Mouse (Mus musculus): ENCODE measurements around the gene Polr2l.

Polr2l gene

DNA sequence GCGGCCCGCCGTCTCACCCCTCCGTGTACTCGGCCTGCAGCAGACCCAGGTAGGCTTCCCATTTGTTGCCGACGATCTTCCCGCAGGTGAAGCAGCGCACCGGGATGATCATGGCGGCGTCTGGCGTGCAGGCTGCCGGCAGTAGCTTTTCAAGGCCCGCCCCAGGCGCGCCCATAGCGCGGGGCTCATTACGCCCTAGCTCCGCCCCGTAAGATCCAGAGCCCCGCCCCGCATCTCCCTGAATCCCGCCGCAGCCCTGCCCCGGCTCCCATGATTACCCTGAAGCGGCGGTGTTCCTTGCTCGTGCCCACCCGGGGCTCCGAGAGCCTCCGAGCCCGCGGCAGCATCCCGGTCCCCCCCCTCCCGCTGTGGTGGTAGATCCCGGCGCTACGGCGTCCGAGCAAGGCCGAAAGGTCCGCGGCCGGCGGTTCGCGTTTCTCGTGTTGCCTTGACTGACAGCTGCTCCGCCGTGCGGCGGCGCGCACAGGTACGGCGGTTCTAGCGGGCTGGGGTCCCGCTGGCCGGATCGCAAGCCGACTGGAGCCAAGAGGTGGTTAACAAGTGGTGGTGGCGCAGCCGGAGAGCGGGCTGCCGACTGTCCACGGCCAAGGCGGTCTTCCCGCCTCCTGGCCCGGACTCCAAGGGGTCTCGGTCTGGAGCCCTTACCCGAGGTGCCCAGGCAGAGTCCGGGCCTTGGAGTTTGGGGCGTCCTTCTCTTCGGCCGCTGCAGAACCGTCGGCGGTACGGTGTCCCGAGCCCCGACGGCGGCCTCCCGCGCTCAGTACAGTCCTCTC lies at the start of gene Polr2l, which contains the start of gene Tspan4:
Polr2l (minus strand) TSS at position 122 of the 794 bp plus-strand sequence.
Tspan4 (plus strand) TSS at position 230 of the 794 bp plus-strand sequence.
- ChIA-PET CTCF (interaction anchor here in 3 of 4 experiments (0.6 to 1.9 kb wide), 7 partner anchors 8 to 700 kb away, joined by 3 to 6 read pairs (median 4); partner anchors contain the start of genes Cd151 (in 1 of the 3) and Cracr2b (in 1 of the 3)), POLR2A (interaction anchor here (0.5 to 38.4 kb wide), 64 partner anchors 9 to 620 kb away, joined by 3 to 944 read pairs (median 4); partner anchors contain the start of genes Chid1 (in 3 of the 4), Pnpla2 (in 3 of the 4), Cd151 (in 2 of the 4) and Cracr2b (in 2 of the 4))

DNA sequence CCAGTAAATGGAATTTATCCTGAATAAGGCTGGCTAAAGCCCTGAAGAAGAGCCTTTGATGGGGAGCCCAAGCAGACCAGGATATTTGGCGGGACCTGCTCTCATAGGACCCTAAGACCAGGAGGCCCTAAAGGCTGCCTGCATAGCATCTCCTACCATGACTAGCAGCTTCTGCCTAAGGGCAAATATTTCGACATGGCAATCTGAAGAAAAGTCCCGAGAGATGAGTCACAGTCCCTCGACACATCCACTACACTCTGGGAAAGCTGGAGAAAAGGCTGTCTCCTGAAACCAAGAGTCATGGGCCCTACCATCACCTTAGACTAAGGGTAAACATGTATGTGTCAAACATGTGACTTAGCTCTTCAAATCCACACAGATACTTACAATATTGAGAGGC lies 49.3 kb upstream of the Polr2l start:
- POLR2A ChIA-PET: interaction anchor here in 2 of 4 experiments (0.9 to 1.6 kb wide), 3 partner anchors 37 to 48 kb away, joined by 3 to 5 read pairs (median 3); no protein-coding TSS in a partner anchor
- CTCF ChIA-PET: interaction anchor here in 3 of 4 experiments (1.2 to 5.7 kb wide), 7 partner anchors 33 to 115 kb away, joined by 4 to 49 read pairs (median 7); no protein-coding TSS in a partner anchor

DNA sequence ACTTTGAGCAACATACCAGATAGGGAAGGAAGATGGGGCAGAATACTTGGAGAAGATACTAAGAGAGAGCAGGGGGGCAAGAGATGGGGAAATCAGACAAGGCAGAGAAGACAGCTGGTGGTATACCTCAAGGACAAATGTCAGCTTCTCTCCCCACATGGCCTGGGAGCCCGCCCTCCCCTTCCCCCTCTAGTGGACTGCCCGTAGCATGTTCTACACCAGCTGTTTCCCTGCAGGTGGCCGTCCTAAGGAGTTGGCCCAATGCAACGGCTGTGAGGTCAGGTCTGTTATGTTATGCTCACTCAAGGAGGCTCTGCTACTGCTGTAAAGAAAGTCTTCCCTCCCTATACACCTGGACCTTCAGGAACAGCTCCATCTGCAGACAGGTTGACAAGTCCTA lies 48.1 kb upstream of the Polr2l start:
- POLR2A ChIA-PET: interaction anchor here in 2 of 4 experiments (0.5 to 1.8 kb wide), 7 partner anchors 9 to 615 kb away, joined by 3 to 5 read pairs (median 4); no protein-coding TSS in a partner anchor
- CTCF ChIA-PET: interaction anchor here in 3 of 4 experiments (0.8 to 5.7 kb wide), 8 partner anchors 12 to 614 kb away, joined by 3 to 49 read pairs (median 4); partner anchors contain the start of gene Taldo1 (in 1 of the 3)

DNA sequence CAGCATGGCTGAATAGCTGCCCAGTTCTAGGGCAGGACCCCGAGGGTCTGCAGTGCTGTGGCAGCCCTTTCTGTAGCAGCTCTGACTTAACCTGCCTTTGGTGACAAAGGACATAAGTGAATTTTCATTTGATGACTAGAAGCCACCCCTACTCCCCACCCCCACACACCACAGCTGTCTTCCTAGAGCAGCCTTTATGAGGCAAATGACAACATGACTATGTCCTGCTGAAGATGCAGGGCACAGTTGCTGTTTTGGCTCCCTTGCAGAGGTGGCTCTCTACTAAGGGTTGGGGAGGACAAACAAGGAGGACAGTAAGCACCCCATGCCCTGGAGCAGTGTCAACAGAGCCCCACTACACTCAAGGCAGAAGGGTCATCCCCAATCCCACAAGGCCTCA lies 44.9 kb upstream of the Polr2l start:
- ChIA-PET POLR2A (interaction anchor here in 1 of 4 experiments (0.9 to 1.6 kb wide), 2 partner anchors 8 to 20 kb away, joined by 3 to 5 read pairs; partner anchors contain the start of gene Chid1), CTCF (interaction anchor here in 1 of 4 experiments (2.8 kb wide), 1 partner anchor 39 kb away, joined by 13 read pairs; no protein-coding TSS in a partner anchor)

DNA sequence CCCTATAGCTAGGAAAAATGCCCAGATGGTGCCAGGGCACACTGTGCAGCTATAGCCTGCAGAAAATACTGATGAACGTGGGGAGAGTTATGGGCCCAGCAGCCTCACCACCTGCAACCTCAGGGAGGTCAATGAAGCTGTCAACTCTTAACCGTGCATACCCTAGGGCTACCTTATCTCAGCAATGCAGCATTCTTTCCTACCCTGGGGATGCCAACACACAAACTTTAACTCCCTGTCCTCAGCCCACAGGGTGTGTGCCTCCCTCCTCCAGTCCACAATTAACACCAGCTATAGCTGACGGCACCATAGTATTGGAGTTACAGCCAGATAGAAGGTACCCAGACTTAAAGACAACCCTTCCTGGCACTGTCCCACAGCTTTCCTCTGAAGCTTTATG lies 44.0 kb upstream of the Polr2l start:
- CTCF ChIA-PET: interaction anchor here in 1 of 4 experiments (2.8 kb wide), 1 partner anchor 38 kb away, joined by 13 read pairs; no protein-coding TSS in a partner anchor

DNA sequence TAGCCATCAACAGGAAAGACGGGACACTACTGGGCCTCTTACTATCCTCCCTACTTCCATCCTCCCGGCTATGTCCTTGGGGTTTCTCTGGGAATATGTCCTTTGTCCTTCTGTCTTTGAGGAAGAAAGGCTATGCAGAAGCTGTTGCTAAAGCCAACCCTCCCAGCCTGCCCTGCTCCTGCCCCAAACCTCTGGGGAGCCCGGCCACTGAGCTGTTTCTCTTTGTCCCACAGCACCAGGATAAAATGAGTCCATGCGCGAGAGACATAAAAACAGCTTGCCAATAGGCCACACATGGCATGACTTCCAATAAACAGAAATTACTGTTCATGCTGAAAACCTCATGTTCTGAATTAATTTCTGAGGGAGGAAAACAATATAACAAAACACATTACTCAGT lies 43.4 kb upstream of the Polr2l start:
- POLR2A ChIA-PET: no interaction called here
- CTCF ChIA-PET: interaction anchor here in 1 of 4 experiments (0.6 kb wide), 1 partner anchor 116 kb away, joined by 3 read pairs; no protein-coding TSS in a partner anchor

More for the DNA sequence above, 44.0 kb upstream of the Polr2l start:
- POLR2A ChIA-PET: interaction anchor here in 1 of 4 experiments (0.8 kb wide), 1 partner anchor 44 kb away, joined by 4 read pairs; the partner anchor contains the start of genes Polr2l and Tspan4

DNA sequence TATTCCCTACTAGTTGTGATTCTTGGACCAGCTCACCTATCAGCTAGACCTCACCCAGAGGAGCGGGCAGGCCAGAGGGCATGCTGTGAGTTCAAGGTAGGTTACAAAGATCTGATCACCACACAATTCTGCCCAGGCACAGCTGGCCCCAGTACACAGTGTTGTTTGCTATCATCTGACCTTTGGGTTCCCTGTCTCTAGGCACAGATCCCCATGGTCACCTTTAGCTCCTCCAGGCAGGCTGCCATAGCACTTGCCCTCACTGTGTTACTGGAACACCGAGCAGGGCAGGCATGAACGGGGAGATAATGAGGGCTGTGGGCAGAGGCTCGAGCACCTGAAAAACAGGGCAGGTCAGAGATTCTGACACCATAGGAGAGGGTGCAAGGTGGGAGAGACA lies 42.7 kb upstream of the Polr2l start:
- ChIA-PET POLR2A (interaction anchor here in 1 of 4 experiments (1.1 to 1.5 kb wide), 3 partner anchors 22 to 79 kb away, joined by 3 to 4 read pairs (median 4); partner anchors contain the start of genes Chid1, Polr2l and Tspan4), CTCF (no interaction called here)

DNA sequence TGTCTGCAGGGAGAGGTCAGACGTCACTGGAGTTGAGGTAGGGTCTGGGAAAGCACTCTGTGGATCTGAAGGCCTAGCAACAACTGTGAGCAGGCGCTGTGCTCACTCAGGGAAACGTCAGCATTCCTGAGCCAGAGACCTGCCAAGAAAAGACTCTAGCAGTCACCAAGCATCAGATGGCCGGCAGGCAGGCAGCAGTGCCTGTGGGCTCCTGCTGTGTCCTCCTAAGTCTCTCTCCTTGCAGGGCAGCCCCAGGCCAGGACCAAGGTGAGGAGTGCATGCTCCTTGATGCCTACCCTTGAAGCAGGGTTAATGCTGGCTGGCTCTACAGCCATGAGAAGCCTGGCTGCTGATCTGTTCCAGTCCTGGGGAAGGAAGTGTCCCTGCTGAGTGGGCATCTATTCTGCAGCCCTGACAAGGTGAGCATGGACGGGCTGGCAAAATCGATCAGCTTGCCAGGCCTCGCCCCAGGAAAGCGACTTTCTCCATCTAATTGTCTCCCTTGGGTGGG lies 35.8 kb upstream of the Polr2l start:
- ChIA-PET POLR2A (interaction anchor here in 3 of 4 experiments (0.5 to 1.8 kb wide), 3 partner anchors 15 to 74 kb away, joined by 4 read pairs; partner anchors contain the start of gene Chid1 (in 1 of the 3)), CTCF (interaction anchor here (0.6 to 2.1 kb wide), 6 partner anchors 12 to 1286 kb away, joined by 3 to 11 read pairs (median 4); no protein-coding TSS in a partner anchor)

DNA sequence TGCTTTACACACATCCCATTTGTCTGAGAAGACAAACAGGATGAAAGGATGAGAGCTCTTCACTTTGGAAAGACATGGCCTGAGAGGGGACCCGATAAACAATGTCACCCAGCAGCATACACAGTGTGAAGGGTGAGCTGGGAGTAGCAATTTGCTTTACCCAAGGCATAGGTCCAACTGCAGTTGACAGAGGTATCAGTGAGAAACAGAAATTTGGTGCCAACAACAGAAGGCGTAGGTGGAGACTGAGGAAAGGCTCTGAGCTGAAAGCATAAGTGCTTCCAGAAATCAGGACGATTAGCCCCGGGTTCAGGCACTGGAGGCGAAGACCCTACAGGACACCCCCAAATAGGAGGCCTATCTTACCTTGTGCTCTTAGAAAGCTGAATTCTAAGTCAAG lies 35.3 kb upstream of the Polr2l start:
- POLR2A ChIA-PET: interaction anchor here in 3 of 4 experiments (0.6 to 1.8 kb wide), 6 partner anchors 14 to 60 kb away, joined by 3 to 4 read pairs (median 4); partner anchors contain the start of genes Chid1 (in 1 of the 3), Polr2l (in 1 of the 3) and Tspan4 (in 1 of the 3)
- CTCF ChIA-PET: interaction anchor here in 3 of 4 experiments (1.4 to 2.1 kb wide), 3 partner anchors 13 to 29 kb away, joined by 4 to 11 read pairs (median 4); no protein-coding TSS in a partner anchor

DNA sequence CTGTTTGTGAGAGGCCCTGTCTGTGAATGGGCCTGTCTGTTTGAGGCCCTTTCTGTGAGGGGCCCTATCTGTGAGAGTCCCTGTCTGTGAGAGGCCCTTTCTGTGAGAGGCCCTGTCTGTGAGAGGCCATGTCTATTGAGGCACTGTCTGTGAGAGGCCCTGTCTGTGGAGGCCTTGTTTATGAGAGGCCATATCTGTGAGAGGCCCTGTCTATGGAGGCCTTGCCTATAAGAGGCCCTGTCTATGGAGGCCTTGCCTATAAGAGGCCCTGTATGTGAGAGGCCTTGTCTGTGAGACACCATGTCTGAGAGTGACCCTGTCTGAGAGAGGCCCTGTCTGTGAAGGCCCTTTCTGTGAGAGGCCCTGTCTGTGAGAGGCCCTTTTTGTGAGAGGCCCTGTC lies 33.2 kb upstream of the Polr2l start:
- CTCF ChIA-PET: no interaction called here
- POLR2A ChIA-PET: no interaction called here

DNA sequence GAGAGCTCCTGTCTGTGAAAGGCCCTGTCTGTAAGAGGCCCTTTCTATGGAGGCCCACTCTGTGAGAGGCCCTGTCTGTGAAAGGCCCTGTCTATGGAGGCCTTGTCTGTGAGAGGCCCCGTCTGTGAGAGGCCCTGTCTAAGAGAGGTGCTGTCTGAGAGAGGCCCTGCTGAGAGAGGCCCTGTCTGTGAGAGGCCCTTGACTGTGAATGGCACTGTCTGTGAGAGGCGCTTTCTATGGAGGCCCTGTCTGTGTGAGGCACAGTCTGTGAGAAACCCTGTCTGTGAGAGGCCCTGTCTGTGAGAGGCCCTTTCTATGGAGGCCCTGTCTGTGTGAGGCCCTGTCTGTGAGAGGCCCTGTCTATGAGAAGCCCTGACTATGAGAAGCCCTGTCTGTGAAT lies 31.3 kb upstream of the Polr2l start:
- ChIA-PET POLR2A (no interaction called here), CTCF (interaction anchor here in 2 of 4 experiments (0.7 to 1.7 kb wide), 2 partner anchors 25 to 157 kb away, joined by 6 read pairs; no protein-coding TSS in a partner anchor)

DNA sequence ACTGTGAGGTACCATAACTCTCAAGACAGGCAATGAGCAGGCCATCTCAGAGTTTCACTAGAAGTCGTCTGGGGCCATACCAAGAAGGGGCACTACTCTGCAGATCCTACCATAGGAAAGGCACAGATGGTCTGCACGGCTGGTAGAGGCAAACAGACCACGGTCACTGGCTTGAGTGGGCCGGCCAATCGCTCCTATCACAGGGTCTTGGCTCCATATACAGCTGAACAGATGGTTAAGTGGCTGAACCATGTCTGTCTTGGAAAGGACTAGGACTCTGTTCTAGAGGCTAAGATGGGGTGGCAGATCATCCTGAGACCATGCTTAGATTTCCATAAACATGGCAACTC lies 27.6 kb upstream of the Polr2l start:
- ChIA-PET POLR2A (interaction anchor here in 2 of 4 experiments (0.8 to 1.5 kb wide), 7 partner anchors 14 to 37 kb away, joined by 3 to 8 read pairs (median 3); partner anchors contain the start of genes Chid1 (in 1 of the 2), Polr2l (in 1 of the 2) and Tspan4 (in 1 of the 2)), CTCF (interaction anchor here in 2 of 4 experiments (0.5 to 1.5 kb wide), 5 partner anchors 9 to 201 kb away, joined by 3 read pairs; no protein-coding TSS in a partner anchor)

DNA sequence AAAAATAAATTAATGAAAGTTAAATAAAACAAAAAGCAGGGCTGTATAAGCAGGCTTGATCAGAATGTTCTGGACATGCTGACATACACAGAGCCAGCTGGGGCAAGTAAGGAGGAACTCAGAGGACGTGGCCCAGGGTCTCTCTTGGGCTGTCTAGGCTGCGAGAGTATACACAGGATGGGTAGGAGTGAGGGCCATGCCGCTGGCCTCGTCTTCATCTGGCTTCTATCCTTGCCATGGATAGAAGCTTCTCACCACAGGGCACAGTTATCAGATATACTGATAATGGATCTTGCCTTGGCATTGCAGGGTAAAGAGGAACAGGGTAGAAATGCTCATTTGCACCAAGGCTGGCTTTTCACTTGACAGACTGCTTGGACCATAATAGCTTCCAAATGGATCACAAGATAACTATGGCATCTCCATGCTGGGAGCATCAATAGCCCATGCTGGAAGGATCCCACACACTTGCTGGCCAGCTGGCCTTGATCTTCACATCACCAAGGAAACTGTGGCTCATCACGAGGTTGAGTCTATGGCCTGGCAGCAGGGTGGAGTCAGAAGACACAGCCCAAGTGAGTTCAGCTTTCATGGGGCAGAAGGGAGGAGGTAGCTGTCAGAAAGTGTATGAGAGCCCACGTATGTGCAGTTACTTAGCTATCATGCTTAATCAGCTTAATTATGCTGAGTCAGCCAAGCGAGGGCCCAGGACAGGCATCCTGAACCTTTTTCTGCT lies 27.1 kb upstream of the Polr2l start:
- ChIA-PET CTCF (interaction anchor here in 2 of 4 experiments (0.5 to 1.5 kb wide), 5 partner anchors 10 to 202 kb away, joined by 3 read pairs; no protein-coding TSS in a partner anchor), POLR2A (interaction anchor here in 2 of 4 experiments (0.8 to 1.5 kb wide), 6 partner anchors 14 to 38 kb away, joined by 3 to 8 read pairs (median 3); partner anchors contain the start of genes Chid1 (in 1 of the 2), Polr2l (in 1 of the 2) and Tspan4 (in 1 of the 2))

DNA sequence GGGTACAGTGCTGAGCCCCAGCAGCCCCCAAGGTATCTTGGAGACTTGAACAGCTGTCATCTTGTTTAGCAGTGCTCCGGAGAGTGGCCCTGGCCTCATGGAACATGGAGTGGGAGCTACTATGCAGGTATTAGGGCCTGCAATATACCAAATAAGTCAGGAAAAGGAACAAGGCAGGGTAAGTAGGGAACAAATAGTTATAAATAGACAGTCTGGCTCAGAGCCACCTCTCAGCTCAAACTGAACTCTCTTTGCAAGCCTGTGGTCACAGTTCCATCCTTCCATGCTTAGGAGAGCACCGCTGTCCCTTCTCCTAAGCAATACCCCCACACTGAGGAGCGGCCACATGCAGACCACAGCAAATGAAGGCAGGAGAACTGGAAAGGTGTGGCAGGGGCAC lies 22.7 kb upstream of the Polr2l start:
- ChIA-PET POLR2A (interaction anchor here in 2 of 4 experiments (0.6 to 2.7 kb wide), 6 partner anchors 11 to 83 kb away, joined by 3 to 15 read pairs (median 4); partner anchors contain the start of genes Polr2l (in 1 of the 2) and Tspan4 (in 1 of the 2)), CTCF (interaction anchor here in 1 of 4 experiments (4.1 kb wide), 1 partner anchor 17 kb away, joined by 16 read pairs; no protein-coding TSS in a partner anchor)

DNA sequence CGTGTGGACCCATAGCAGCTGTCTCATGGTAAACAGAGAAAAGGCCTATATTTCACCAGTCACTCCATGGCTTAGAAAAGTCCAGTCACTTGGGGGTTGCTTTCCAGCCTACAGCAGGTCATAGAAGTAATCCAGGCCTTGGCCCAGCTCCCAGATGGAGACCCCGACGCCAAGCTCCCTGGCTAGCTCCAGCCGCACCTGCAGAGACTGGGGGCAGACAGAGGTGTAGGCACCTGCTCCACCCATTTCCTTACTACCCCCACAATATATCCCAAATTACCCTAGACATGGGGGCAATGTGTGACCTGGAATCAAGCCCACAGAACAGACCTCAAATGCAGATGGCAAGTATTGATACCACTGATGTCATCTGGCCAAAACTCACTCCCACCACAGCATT lies 21.0 kb upstream of the Polr2l start:
- CTCF ChIA-PET: no interaction called here
- POLR2A ChIA-PET: interaction anchor here in 1 of 4 experiments (1.3 to 2.7 kb wide), 5 partner anchors 10 to 43 kb away, joined by 3 to 6 read pairs (median 5); partner anchors contain the start of gene Chid1

DNA sequence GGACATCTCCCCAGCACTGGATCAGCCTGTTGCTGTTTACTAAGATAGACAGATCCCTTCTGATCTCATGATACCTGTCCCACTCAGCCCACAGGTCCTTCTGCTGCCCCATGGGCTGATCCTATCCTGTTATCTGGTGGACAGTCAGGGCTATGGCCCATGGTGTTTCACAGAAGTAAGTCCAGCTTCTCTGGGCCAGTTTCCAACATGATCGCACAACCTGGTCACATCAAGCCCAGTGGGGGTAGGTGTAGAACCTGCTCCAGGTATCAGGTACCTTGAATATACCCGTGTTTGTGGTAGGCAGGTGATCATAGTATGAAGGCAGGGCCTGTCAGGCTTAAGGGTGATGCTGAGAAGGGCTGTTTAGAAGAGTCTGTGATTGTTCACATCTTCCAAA lies 20.4 kb upstream of the Polr2l start:
- POLR2A ChIA-PET: interaction anchor here in 2 of 4 experiments (0.6 to 2.0 kb wide), 5 partner anchors 10 to 55 kb away, joined by 3 to 14 read pairs (median 3); partner anchors contain the start of gene Chid1 (in 1 of the 2)
- CTCF ChIA-PET: interaction anchor here in 1 of 4 experiments (1.3 kb wide), 1 partner anchor 14 kb away, joined by 4 read pairs; no protein-coding TSS in a partner anchor

DNA sequence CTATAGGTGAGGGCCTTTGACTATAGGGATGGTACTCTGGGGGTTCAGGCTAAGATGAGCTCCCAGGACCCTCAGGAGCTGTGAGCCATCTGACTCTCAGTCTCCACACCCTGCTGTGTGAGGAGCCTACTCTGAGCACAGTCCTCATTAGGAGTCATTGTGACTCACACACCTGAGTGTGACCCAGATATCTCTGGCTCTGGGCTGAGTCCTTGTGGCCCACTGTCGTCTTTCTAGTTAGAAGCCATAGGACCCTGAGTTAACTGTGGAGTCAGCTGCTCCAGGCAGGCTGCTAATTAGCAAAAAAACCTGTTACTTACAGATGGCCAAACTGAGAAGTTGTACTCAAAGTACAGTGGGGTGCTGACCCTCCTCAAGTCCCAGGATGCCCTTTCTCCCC lies 18.8 kb upstream of the Polr2l start:
- CTCF ChIA-PET: interaction anchor here in 2 of 4 experiments (0.6 to 4.8 kb wide), 3 partner anchors 13 to 193 kb away, joined by 3 to 36 read pairs (median 4); no protein-coding TSS in a partner anchor
- POLR2A ChIA-PET: interaction anchor here in 3 of 4 experiments (0.6 to 2.0 kb wide), 3 partner anchors 8 to 25 kb away, joined by 3 to 14 read pairs (median 3); no protein-coding TSS in a partner anchor

All from embryonic stem cell, embryonic (primary cell).